Mouse (Mus musculus) olfactory bulb, adult 2 months (tissue): ENCODE measurements around the gene Dhtkd1.

Experiments used
- CTCF ChIP-seq: fragments of 200-500 bp; IDR thresholded peaks from 2 replicates; pipeline ENCODE4 v1.5.1; 2012; ENCODE audit warnings: low read depth, mild to moderate bottlenecking, low read length, moderate library complexity; ENCODE audit not compliant: insufficient read depth
- POLR2A ChIP-seq: fragments of 200-500 bp; IDR thresholded peaks from 2 replicates; pipeline ENCODE4 v1.6.1; 2012; ENCODE audit warnings: mild to moderate bottlenecking, low read depth, low read length, moderate library complexity; ENCODE audit not compliant: insufficient read depth

DNA sequence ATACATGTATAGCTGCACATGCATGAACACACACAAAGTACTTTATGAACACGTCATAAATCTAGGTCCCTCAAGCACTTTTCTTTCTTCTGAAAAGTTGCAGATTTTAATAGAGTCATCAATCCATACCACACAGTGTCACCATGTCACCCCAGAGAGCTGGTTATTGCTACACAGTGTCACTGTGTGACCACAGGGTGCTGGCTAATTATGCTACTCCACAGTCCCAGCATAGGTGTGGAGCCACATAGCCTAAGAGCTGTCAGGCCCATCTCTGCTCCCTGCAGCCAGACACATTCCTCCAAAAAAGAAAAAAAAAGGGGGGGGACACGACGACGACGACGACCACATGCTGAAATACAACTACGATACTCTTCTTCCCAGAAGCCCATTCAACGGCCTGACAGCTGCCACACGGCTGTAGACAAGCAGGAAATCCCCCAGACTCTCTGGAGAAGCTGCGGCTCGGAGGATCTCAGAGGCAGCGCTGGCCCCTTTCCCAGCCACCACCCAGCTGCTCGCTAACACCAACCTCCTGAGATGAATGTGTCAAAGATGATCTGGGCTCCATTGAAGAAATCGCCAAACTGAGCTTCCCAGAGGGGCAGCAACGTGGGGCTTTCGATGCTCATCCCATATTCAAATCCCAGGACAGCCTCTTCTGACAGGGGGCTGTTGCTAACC is 31.2 kb downstream of the Dhtkd1 start:
- TF ChIP-seq POLR2A (no peak), CTCF (no peak)
